Mouse (Mus musculus) heart, adult 2 months (tissue): ENCODE measurements around the gene Ppp1r11.

ENCODE experiments used
- CTCF ChIP-seq: fragments of 200-600 bp; IDR thresholded peaks from 2 replicates; pipeline ENCODE4 v1.8.1; 2022; ENCODE audit warnings: antibody characterized with exemption, mild to moderate bottlenecking, moderate library complexity
- EP300 ChIP-seq: fragments of 200-500 bp; IDR thresholded peaks from 2 replicates; pipeline ENCODE4 v1.6.1; 2011; ENCODE audit warnings: low read depth, low read length, control low read depth; ENCODE audit not compliant: insufficient read depth
- POLR2A ChIP-seq: fragments of 200-500 bp; IDR thresholded peaks from 2 replicates; pipeline ENCODE4 v1.6.1; 2011; ENCODE audit warnings: mild to moderate bottlenecking, low read depth, low read length, control low read depth; ENCODE audit not compliant: insufficient read depth

- no peak for TF ChIP-seq POLR2A
- no peak for TF ChIP-seq CTCF
- TF ChIP-seq EP300: no peak
These were observed 31.0 kb upstream of the Ppp1r11 start for GRCm38 (mm10) chr17:36982253-36983155.
